Mouse (Mus musculus) thymus, postnatal 0 days (tissue): ENCODE results near the gene Uts2r. TPM values are rescaled to one million over a fixed set of nuclear protein-coding genes. Genes with fewer than 3 reads are reported as not detected.
A peak's percentile ranks its signal among the peaks of the same experiment; 100 is the strongest.

ENCODE experiments used
- DNase-seq: peaks from one replicate; pipeline ENCODE4 v3.0.0-alpha.2; 2015; ENCODE audit warnings: low spot score
- polyA plus RNA-seq: library from polyadenylated mRNA; unstranded; fragments of >200 nt; fragmentation: Nextera tagmentation; extraction: Ambion mirVana; gene quantifications from 2 replicates; pipeline ENCODE4 v1.2.1, GENCODE M21; 2015

Uts2r gene
- polyA plus RNA-seq, 1 experiment from 2014 or later = 0.61 TPM

GRCm38 (mm10) chr11:121160636-121161346, 720 bp downstream of the Uts2r start:
- no peak for DNase-seq

- no peak for DNase-seq
Observed at GRCm38 (mm10) chr11:121163751-121164150, 3.7 kb downstream of the Uts2r start.

GRCm38 (mm10) chr11:121173203-121173602, 13.1 kb downstream of the Uts2r start:
- DNase-seq = no peak

GRCm38 (mm10) chr11:121174234-121174633, 14.2 kb downstream of the Uts2r start:
- DNase-seq = no peak

GRCm38 (mm10) chr11:121176285-121177270, 16.5 kb downstream of the Uts2r start:
- DNase-seq = peak; percentile 59

- DNase-seq = no peak
Observed at GRCm38 (mm10) chr11:121189681-121190080, 29.6 kb downstream of the Uts2r start.

- DNase-seq = no peak
Observed at GRCm38 (mm10) chr11:121192742-121193141, 32.7 kb downstream of the Uts2r start.

DNA sequence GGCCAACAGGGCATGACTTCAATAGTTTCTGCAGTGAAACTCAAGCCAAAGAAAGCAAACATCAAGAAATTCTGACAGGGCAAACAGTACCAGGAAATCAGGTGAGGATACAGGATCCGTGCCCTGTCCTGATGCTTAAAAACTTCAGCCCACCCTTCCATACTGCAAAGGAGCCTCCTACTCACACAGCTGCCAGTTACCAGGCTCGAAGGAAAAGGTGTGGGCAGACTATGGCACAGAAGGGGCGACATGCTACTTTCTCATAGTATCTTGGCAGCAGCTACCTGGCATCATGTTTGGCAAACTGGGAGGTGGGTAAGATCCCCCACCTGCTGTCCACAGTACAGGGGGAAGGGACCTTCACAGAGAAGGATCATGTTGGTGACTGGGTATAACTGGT, 33.3 kb downstream of the Uts2r start:
- no peak for DNase-seq

DNA sequence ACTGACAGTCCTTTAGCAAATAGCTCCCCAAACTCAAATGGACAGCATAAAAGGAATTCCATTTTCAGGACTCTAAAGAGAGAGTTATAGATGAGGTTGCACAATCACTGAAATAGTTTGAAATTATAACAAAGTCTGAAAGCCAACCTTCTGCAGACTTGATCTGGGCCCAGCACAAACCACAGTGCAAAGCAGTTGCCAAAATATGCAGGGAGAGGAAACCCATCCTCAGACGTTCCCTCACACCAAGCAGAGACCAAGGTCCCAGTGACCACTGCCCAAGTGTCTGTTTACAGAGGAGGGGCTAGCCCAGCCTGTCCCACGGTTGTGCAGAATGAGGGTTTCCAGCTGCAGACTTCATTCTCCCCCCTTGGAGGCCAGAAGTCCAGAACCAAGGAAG, 38.6 kb downstream of the Uts2r start:
- no peak for DNase-seq

GRCm38 (mm10) chr11:121199851-121200250, 39.8 kb downstream of the Uts2r start:
- no peak for DNase-seq

GRCm38 (mm10) chr11:121200781-121201180, 40.7 kb downstream of the Uts2r start:
- no peak for DNase-seq

DNA sequence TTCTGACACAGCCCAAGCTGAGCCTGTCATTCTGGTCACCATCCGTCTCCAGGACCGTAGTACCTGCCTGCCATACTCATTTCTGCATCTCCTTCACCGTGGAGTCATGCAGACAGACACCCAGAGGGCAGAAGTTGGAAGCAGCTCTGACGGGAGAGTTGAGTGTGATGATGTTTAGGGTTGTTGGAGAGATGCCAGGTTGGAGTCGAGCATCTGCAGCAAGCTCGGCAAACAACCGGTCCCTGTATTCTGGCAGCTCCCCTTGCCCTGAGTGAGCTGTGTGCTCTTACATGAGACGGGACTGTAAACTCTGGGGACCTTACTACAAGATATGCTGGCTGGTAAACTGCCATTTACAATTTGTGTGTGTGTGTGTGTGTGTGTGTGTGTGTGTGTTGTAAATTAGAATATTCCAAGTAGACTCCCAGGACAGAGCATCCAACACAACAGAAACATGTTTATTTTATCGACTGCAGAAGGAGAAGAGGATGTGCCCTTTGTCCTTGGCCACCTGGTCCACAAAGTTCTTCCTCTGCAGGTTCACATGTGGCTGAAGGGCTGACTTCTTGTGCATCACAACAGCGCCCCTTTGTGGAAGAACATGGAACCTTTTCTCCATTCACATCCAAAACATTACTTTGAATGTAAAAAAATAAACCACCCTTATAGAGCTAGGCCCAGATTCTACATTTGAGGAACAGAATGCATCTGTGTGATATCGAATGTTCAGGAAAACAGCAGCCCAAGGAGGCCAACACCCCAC, 41.5 kb downstream of the Uts2r start:
- DNase-seq = peak; percentile 44

- DNase-seq = no peak
Observed at GRCm38 (mm10) chr11:121203859-121204160, 43.7 kb downstream of the Uts2r start.

GRCm38 (mm10) chr11:121204161-121205006, 44.3 kb downstream of the Uts2r start, which contains the start of the genes Hexdc and Ogfod3:
Gene Hexdc (plus strand): TSS chr11:121204433.
Gene Ogfod3 (minus strand): TSS chr11:121204711.
- peak; percentile 96 for DNase-seq

Other genes starting within 250 kb of the Uts2r start
- gene Ccdc57, start 227.4 kb upstream of the Uts2r start, polyA plus RNA-seq = 1.9 and 2.2 TPM in 2 replicates
- 5.2 and 5.5 TPM in 2 replicates for gene Slc16a3, start 211.8 kb upstream of the Uts2r start, polyA plus RNA-seq
- 77.6 and 85.8 TPM in 2 replicates for gene Csnk1d, start 168.9 kb upstream of the Uts2r start, polyA plus RNA-seq
- 17.9 and 25.7 TPM in 2 replicates for gene Cd7, start 120.9 kb upstream of the Uts2r start, polyA plus RNA-seq
- gene Sectm1b, start 96.7 kb upstream of the Uts2r start, polyA plus RNA-seq = 0.27 and 0.53 TPM in 2 replicates
- 2.5 and 4.1 TPM in 2 replicates for gene Sectm1a, start 79.1 kb upstream of the Uts2r start, polyA plus RNA-seq
- gene Tex19.2, start 41.6 kb upstream of the Uts2r start, polyA plus RNA-seq = 0.10 and 0.13 TPM in 2 replicates
- gene Tex19.1, start 14.1 kb upstream of the Uts2r start, polyA plus RNA-seq = not detected in 2 replicates
- gene Hexdc, start 44.2 kb downstream of the Uts2r start, polyA plus RNA-seq = 3.0 and 3.3 TPM in 2 replicates
- gene Ogfod3, start 44.4 kb downstream of the Uts2r start, polyA plus RNA-seq = 15.7 TPM in 2 replicates
- 66.9 and 68.0 TPM in 2 replicates for gene Cybc1, start 69.1 kb downstream of the Uts2r start, polyA plus RNA-seq
- gene Narf, start 77.0 kb downstream of the Uts2r start, polyA plus RNA-seq = 28.5 and 41.6 TPM in 2 replicates
- 5.2 and 7.0 TPM in 2 replicates for gene Foxk2, start 99.7 kb downstream of the Uts2r start, polyA plus RNA-seq
- 57.6 and 58.9 TPM in 2 replicates for gene Wdr45b, start 194.2 kb downstream of the Uts2r start, polyA plus RNA-seq
- gene Rab40b, start 228.0 kb downstream of the Uts2r start, polyA plus RNA-seq = 0.64 and 1.0 TPM in 2 replicates